Mouse (Mus musculus): ENCODE results near the gene Exoc3l. TPM values are rescaled to one million over a fixed set of nuclear protein-coding genes. Genes with fewer than 3 reads are reported as not detected.

Exoc3l gene
- total RNA-seq (2021) = 1 to 10 TPM; 2.1 to 2.3 TPM
- long read RNA-seq, experiment 1, partial matches to known transcripts = 0 of 2 reads
- long read RNA-seq, experiment 1, other reads (novel, unspliced or antisense) = 1 of 2 reads
- long read RNA-seq, experiment 2, partial matches to known transcripts = 1 of 4 reads
- long read RNA-seq, experiment 2, other reads (novel, unspliced or antisense) = 2 of 4 reads

- no peak for DNase-seq (ENCODE audit: low spot score in 2 of 2)
These were observed at the start of gene Exoc3l for GRCm38 (mm10) chr8:105295895-105296573. Gene Exoc3l, minus strand, starts transcription at chr8:105296101.

DNA sequence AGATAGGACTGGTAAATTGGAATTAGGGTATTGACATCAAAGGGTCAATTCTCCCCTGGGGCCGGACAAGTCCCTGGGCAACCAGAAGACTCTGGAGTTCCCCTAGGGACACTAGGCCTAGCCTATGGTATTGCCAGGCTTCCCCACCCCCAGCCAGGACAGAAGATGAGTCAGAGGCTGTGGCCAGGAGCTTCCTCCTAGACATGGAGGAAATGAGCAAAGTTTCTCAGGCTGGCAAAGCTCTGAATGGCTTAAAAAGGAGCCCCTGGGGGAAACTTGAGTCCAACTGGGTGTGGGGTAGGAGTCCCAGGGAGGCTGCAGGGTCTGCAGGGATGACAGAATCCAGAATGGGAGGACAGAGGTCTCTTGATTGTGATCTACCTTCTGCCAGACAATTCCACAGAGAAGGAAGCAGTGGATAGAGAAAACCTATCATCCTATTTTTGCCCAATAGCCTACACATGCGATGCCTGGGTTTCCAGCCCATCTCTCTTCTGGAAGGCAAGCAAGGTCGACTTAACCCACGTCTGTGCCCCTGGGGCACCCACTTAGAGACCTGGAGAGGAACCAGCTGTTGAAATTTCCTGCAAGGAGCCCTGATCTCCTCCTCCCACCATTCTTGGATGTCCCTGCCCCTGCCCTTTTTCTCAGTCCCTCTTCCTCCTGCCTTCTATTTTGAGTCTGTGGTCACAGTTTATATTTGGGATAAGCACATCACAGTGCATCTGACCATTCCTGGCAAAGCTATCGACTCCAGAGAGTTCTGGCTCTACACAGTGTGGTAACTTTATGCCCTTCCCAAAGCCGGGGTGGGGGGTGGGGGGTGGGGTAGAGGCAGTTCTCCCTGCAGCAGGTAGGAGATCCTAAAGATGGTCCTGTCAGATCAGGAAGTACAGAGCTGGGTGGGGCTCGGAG is 49.4 kb upstream of the Exoc3l start:
- no peak for DNase-seq (ENCODE audit: low spot score in 2 of 2)

DNA sequence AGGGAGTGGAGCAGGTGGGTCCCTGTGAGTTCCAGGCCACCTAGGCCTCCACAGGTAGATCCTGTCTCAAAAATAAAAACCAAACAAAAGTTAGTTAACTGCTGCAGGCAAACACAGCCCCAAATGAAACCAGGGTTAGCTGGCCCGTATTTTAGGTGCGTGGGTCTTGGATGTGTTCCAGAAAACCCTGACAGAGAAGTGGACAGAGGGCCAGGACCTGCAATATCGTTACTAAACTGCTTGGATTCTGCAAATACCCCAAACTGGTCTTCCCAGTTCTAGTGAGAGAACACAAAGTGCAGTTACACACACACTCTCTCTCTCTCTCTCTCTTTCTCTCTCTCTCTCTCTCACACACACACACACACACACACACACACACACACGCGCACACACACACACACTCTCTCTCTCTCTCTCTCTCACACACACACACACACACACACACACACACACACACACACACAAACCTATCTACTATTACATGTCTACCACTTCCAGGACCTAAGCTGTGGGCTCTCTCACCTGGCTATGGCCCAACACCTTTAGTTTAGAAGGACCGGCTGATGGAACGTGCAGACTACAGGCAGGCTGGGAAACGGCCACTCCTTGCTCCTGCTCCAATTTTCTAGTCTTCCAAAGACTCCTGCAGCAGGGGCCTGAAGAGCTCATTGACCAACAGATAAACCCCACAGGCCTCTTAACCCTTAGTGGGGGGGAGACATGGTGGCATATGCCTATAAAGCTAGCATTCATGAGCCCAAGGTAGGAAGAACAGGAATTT is 48.1 kb upstream of the Exoc3l start:
- no peak for DNase-seq (ENCODE audit: low spot score in 2 of 2)

GRCm38 (mm10) chr8:105342768-105343167 is 46.9 kb upstream of the Exoc3l start:
- no peak for DNase-seq (ENCODE audit: low spot score in 2 of 2)

DNA sequence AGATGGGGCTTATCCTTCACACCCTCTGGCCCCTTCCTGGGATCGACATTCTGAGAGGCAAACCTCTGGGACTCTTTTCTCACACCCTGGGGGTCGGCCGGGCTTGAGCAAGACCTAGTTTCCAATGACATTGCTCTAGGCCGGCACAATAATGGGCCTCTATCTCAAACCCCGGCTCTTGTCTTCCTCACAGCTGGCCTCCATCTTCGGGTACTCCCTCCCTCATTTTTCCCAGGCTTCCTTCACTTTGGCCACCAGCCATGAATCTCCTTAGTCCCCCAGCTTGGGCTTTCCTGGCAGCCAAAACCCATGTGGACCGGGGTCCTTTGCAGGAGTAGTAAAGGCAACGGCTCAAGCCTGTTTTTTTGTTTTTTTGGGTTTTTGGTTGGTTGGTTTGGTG is 45.5 kb upstream of the Exoc3l start:
- no peak for DNase-seq (ENCODE audit: low spot score in 2 of 2)

- no peak for DNase-seq (ENCODE audit: low spot score in 2 of 2)
These were observed 44.2 kb upstream of the Exoc3l start for GRCm38 (mm10) chr8:105339886-105340635.

DNA sequence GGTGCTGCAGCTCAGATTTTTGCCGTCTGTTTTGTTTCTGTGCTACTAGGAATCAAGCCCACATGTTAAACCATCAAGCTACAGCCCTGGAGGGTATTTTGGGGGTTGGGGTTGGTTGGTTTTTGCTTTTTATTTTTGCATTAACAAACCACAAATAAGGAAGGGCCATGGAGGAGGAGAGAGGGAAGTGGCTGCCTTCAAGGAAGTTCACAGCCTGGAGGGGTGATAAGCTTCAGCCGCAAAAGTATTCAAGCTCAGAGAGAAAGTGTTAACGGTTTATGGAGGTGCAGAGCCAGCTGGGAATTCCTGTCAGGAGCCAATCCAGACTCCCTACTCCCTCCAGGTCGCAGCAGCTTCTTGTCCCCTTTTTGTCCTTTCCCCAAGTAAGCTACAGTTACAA is 43.1 kb upstream of the Exoc3l start:
- no peak for DNase-seq (ENCODE audit: low spot score in 2 of 2)

GRCm38 (mm10) chr8:105336373-105337130 is 40.7 kb upstream of the Exoc3l start:
- DNase-seq (ENCODE audit: low spot score in 2 of 2) = no peak

DNA sequence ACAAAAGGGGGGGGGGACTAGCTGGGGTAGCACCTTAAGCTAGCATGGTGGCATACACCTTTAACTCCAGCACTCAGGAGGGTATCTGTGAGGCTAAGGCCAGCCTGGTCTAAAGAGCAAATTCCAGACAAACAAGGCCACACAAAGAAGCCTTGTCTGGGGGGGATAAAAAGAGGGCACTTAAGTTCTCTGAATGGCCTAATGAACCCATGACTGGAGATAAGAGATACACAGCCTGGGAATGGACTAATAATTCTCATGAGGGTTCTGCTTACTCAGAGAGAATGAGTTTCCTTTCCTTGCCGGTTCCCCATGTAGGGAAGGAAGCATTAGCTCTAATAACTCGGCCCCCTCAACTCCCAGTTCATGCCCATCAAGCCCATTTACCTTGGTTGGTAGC is 36.6 kb upstream of the Exoc3l start:
- DNase-seq (ENCODE audit: low spot score in 2 of 2) = no peak

GRCm38 (mm10) chr8:105331931-105332330 is 36.0 kb upstream of the Exoc3l start:
- DNase-seq (ENCODE audit: low spot score in 2 of 2) = no peak

- DNase-seq (ENCODE audit: low spot score in 2 of 2) = no peak
These were observed 35.6 kb upstream of the Exoc3l start for GRCm38 (mm10) chr8:105331469-105331868.

GRCm38 (mm10) chr8:105330325-105330724 is 34.4 kb upstream of the Exoc3l start:
- DNase-seq (ENCODE audit: low spot score in 2 of 2) = no peak

DNA sequence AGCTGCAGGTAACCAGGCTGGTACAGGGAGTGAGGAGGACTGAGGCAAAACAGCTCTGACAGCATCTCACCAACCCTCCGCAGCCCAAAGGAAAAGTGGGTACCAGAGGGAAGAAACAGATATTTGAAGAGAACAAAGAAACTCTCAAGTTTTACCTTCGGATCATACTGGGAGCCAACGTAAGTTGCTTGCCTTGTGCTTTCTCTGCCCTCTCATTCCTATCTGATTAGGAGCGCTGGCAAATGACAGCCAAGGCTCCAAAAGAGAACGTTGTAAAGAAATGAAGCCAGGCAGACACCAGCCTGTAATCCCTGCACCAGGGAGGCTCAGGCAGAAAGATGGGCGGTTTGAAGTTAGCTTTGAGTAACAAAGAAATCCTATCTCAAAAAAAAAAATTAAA is 31.1 kb upstream of the Exoc3l start:
- no peak for DNase-seq (ENCODE audit: low spot score in 2 of 2)

GRCm38 (mm10) chr8:105326141-105326672 is 30.3 kb upstream of the Exoc3l start, which contains the start of the genes Lrrc29 and Tmem208:
Gene Lrrc29, minus strand, starts transcription at chr8:105326278.
Gene Tmem208, plus strand, starts transcription at chr8:105326354.
- DNase-seq (ENCODE audit: low spot score in 2 of 2) = peak; percentile 96 to 98

DNA sequence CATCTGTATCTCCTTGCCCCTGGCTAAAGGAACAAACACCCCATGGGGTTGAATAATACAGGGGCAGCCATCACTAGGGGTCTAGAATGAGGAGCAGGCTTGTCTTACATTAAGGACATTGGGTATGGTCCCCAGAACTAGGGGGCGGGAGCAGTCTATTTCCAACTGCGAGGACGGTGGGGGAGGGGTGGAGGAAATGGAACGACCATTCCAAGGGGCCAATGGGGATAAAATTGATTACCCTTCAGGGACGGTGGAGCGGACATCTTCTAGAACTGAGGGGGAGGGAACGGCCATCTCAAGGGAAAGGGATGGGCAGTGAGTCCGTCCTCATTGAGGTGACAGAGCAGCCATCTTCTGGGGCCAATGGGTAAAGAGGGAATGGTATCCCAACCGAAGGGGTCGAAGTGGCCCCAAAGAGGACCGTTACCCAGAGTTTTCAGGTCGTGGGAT is 29.8 kb upstream of the Exoc3l start:
- DNase-seq (ENCODE audit: low spot score in 2 of 2) = no peak

DNA sequence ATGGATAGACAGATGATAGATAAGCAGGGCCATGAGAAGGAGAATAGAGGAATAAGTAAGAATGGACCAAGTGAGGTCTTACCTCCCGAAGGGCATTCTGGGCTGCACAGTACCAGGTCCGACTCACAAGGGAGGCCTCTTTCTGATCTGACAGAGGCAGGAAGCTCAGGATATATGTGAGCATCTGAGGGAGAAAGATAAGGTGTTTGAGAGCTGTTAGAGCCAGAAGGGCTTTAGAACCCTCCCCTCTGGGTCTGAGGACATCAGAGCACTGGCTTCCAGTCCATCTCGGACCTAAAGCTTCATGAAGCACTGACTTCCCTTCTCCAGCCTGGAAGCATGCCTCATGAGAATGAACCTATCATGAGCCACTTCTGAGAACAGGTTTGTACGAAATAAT is 27.3 kb upstream of the Exoc3l start:
- DNase-seq (ENCODE audit: low spot score in 2 of 2) = no peak

GRCm38 (mm10) chr8:105318662-105319190 is 22.8 kb upstream of the Exoc3l start:
- no peak for DNase-seq (ENCODE audit: low spot score in 2 of 2)

- no peak for DNase-seq (ENCODE audit: low spot score in 2 of 2)
These were observed 22.0 kb upstream of the Exoc3l start for GRCm38 (mm10) chr8:105317941-105318340.

All from layer of hippocampus, postnatal 14 days (tissue).